Mouse (Mus musculus): ENCODE data around the gene Cnst.

Cnst gene

DNA sequence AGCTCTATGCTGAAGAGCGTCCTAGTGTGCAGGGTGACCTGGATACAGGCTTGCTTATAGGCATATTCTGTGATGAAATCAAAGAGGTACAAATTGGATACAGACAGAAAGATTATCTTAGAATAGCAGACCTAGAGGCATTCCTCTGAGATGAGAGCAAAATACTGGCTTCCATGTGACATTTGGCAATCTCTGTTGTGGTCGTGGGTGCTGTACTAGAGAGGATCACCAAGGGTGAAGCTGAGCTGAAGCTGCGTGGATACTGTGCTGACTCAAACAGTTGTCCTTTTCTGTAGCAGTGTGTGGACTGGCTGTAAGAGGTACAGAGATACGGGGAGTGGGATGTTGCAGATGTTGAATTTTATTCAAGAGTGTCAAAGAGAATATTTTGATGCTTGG lies 7.8 kb downstream of the Cnst start:
- DNase-seq: no peak

DNA sequence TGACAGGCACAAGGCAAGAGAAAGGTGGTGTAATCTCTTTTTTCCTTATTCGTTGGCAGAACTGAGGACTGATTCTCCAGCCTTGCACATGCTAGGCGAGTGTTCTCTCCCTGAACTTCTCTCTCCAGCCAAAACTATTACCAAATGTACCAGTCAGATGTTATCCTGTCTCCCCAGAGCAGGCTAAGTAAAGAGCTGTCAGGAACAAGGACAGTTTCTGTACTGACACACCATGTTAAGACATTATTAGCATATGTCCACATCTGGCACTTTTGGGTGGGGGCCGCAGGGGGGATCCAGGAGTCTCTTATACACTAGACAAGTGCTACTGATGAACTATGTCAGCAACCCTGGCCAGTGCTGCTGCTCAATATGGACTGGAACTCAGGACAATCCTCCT lies 10.8 kb downstream of the Cnst start:
- no peak for DNase-seq

DNA sequence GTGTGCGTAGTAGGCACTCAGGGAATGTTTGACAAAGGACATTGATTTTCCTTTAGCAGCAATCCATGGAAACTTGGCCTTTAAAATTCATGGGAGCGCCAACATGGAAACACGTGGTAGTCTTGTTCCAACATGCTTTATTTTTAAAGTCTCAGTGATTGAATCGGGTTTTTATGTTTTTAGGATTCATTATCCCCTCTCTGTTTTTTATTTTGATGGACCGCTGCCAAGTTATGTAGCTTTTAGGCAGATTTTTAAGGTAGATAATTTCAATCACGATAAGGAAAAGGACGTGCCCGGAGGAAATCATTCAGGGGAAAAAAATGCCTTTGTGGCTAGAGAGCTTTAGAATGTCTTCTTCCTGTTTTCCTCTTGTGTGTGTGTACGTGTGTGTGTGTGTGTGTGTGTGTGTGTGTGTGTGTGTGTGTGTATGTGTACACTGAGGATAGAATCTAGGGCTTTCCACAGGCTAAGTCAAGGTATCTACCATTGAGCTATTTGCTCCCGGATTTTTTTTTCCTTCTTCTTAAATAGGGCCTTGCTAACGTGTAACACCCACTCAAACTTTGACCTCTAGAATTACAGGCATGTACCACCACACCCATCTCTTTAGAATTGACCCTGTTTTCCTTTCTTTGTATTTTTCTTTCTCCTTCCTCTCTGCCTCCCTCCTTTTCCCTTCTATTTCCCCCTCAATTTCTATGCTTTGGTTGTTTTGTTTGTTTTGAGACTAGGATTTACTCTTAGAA lies 13.4 kb downstream of the Cnst start:
- DNase-seq: peak; percentile 23 to 42

DNA sequence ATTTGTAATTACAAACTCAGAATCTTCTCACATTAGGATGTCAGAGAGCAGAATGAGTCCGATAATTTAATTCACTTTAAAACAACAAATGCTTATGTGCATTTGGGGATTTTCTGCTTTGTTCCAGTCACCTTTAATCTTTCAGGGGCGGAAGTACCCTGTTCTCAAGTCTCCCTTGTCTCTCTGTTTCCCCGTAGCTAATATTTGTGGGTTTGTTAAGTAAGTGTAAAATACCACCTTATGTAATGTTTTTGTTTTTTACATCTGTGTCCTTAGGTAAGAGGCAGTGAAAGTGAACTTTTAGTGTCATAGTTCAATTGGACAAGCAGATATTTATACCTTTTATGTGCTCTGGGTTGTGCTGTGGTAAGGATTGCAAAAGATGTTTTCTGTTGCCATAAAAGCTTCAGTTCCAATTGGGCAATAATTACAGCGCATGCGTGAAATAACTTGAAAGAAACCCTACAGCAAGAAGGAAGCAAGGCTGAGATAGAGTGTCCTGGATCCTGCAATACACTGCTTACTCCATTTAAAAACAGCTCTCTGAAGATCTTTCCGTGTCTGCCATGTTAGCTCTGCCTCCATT lies 14.8 kb downstream of the Cnst start:
- no peak for DNase-seq

DNA sequence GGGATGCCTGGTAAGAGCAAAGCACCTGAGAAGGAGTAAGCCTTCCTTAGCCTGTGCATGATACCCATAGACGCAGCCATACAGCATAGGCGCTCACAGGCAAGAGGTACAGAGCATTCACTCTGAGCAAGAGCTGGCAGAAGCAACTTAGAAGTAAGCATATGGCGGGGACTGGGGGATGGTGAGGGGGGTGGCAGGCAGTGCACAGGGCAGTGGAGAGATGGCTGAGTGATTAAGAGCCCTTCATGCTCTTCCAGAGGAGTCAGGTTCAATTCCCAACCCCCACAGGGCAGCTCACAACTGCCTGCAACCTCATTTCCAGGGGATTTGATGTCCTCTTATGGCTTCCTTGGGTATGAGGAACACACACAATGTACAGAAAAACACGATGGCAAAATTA lies 17.0 kb downstream of the Cnst start:
- no peak for DNase-seq

DNA sequence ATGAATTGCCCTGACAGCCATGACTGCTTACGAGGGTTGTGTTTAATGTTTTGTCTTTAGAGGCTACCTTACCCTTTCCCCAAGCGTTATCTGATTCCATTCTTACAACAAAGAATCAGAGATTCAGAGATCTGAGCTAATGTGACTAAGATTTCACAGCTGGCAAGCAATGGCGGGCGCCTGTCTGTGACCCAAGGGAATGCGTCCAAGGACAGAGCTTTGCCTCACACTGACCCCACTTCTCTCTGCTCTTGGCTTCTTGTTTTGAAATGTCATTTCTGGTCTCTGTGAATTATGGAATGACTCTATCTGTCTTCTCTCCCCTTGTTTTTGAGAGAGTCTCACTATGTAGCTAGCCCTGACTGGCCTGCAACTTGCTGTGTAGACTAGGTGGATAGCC lies 17.8 kb downstream of the Cnst start:
- DNase-seq: peak in 1 of 2 experiments; percentile 25

DNA sequence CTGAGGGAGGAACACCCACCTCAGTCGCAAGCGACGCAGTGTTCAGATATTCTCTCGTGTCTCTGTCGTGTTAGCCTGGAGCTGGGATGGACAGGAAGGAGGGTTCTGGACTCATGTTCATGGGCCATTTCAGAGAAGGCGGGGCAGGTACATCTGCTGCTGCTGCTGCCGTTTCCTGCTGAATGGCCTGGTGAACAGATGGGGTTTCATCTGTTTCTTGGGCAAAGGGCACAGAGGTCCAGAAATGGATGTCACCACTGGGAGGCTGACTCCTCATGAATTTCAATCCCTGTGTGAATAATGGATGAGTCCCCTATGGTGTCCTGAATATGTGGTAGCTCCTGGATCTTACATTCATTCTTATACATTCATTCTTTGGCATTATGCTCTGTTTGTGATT lies 21.4 kb downstream of the Cnst start:
- no peak for DNase-seq

DNA sequence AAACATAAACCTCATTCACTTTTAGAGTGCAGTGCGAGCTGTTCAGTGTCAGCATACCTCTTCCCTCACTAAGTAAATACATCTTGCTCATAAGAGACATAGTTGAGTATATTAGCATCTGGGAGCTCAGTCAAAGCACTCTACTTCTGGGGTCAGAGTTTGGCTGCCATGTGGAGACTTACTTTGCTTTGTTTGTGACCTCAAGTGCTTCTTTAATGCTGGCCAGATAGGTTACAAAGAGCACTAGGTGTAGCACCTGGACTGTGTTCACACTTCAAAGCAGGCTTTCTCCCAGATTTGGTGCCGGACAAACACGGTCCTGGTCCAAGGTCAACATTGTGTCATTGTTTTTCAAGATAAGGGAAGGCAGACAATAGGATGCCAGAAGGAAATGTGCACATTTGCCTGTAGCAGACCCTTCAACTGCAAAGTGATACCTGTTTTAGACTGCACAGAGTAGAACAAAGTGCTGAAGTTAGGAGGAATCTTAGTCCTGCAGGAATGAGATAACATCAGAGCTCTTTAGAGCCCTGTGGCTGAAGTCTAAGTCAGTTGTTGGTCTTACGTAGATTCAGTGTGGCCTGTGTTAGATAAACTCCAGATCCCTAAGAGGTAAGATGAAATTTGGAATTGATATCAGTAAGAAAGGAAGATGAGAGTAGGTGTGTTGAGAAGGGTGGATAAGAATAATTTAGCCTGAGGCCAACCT lies 22.7 kb downstream of the Cnst start:
- DNase-seq: no peak

DNA sequence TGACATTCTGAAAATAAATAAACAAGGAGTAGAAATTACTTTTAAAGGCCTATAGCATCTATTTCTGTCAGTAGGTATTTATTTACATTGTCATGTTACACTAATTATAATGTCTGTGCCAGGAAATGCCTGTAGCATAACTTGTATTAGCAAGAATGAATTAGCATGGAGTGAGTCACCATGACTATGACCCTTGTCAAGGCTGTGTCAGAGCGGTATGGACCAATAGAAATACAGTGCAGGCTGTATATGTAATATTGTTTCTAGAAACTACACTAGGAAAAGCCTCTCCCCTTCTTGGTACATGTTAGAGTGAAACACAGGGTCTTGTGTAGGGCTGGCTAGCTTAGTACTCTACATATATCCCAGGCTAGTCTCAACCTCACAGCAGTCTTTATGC lies 24.3 kb downstream of the Cnst start:
- DNase-seq: no peak

DNA sequence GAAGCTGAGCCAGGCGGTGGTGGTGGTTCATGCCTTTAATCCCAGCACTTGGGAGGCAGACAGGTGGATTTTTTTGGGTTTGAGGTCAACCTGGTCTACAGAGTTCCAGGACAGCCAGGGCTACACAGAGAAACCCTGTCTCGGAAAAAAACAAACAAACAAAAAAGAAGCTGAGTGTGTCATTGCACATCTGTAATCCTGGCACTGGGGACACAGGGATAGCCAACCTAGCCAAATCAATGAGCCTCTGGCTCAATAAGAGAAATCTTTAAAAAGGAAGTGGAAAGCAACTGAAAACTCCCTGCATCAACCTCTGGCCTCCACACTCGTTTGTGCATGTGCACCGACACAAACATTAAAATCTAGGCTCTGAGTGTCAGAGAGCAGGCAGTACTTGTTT lies 25.5 kb downstream of the Cnst start:
- no peak for DNase-seq

DNA sequence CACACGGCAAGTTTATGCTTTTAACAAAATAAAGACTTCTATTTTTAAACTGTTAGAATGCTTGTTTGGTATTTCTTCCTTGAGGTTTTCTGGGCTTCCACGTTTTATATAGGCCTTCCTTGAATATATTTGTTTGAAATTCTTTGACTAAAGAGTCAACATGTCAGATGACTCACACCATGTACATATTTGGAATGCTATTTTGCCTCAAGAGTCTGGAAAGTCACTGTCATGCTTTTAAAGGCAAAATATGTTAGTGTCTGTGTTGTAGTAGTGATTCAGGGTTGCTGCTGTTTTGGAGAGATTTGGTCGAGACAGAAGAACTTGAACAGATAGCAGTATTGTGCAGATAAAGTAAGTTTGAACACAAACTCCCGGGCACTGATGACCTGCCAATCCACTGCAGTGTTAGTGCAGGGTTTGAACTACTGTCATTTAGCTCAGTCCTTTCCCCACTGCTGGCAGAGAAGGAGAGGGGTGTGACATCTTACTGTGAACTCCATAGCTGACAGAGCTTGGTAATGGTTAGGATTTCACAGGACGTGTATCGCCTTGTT lies 27.6 kb downstream of the Cnst start:
- DNase-seq: no peak

DNA sequence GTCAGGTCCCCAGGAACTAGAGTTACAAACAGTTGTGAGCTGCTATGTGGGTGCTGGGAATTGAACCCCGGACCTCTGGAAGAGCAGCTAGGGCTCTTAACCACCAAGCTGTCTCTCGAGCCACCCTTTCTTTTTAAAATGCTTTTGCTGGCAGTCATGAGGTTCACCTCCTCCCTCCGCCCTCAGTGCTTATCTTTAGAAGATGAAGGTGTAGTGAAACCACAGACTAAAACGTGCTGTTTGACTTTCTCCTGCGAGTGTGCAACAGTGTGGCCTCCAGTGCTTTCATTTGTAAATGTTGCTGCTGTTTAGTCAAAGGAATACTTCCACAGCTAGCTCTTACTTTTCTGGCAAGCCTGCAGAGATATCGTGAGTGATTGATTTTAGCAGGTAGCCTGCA lies 32.5 kb downstream of the Cnst start:
- no peak for DNase-seq

DNA sequence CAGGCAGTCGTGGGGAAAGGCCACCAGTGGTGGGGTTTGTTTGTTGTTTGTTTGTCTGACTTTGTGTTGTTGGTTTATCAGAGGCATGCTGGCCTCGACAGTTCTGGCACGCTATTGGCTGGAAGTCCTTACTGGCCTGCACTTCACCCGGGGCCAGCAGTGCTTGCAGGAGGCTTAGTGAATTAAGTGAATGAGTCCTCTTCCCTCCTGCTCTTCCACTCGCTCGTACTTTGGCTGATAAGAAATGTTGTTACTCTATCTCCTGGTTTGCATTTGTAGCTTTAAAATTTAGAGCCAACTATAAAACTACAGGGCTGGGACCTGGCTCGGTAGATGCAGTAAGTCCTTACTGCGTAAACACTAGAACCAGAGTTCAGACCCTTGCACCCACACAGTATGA lies 34.0 kb downstream of the Cnst start:
- DNase-seq: no peak

DNA sequence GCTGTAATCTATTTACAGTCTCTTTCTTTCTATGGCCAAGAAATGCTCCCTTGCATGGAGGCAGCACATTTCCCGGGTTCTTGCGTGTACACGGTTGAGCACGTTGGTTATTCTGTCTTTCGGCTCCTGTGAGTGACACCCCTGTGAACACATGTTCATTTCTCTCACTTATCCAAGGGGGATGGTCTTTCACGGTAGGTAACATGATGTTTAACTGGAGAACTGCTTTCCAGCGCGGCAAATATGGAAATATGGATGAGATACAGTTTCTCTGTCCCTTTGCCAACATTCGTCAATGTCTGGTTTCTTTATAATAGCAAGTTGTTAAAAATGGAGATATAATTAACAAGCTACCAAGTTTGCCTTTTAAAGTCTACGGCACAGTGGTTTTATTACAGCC lies 35.3 kb downstream of the Cnst start:
- DNase-seq: no peak

DNA sequence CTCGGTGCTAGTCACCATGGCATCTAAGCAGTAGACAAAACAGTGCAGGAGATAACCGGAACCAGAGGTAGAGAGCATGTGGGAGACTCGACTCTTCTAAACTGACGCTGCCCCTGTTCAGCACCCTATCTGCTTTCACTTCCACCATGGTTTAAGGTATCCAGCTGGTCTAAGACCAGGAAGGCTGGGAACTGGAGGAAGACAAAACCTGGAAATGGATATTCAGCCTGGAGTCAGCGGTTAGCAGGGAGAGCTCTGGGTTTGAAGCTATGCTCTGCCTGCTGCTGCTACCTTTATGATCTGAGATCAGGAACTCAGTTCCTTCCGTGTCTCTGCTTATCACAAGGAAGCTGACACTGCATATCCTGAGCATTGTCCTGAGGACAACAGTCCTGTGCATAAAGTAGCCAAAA lies 35.9 kb downstream of the Cnst start:
- DNase-seq: peak in 1 of 2 experiments; percentile 36

DNA sequence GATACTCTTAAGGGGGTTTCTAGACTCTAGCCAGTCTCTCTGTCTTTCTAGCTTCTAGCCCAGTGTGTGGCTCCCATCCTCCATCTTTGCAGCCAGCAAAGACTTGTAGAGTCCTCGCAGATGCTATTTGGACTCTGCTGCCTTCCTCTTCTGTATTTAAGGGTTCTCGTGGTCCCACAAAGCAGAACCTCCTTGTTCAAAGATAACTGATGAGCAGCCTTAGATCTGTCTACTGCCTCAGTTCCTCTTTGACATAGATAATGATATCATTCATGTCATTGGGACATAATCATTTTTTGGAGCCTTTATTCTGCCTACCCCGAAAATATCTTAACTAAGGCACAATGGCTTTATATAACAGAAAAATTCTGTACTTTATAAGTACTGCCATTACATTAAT lies 36.9 kb downstream of the Cnst start:
- DNase-seq: no peak

DNA sequence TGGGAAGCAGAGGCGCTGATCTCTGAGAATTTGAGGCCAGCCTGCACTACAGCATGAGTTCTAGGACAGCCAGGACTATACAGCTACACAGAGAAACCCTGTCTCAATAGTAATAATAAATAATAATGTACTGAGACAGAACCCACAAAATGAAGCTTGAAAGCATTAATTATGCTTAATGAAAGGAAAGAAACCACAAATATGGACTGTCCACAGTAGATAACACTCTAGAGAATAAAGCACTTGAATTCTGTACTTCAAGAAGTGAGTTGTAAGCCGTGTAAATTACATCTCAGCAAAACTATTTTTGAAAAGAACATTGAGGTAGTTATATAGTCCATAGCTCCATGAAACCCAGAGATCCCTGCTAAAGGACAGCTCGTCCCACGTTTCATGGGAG lies 38.0 kb downstream of the Cnst start:
- DNase-seq: no peak

DNA sequence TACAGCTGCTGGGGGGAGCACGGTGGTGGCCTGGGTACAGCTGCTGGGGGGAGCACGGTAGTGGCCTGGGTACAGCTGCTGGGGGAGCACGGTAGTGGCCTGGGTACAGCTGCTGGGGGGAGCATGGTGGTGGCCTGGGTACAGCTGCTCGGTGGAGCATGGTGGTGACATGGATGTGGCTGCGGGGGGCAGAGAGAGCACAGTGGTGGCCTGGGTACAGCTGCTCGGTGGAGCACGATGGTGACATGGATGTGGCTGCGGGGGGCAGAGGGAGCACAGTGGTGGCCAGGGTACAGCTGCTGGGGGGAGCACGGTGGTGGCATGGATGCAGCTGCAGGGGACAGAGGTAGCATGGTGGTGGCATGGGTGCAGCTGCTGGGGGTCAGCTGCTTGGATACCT lies 39.5 kb downstream of the Cnst start:
- no peak for DNase-seq

DNA sequence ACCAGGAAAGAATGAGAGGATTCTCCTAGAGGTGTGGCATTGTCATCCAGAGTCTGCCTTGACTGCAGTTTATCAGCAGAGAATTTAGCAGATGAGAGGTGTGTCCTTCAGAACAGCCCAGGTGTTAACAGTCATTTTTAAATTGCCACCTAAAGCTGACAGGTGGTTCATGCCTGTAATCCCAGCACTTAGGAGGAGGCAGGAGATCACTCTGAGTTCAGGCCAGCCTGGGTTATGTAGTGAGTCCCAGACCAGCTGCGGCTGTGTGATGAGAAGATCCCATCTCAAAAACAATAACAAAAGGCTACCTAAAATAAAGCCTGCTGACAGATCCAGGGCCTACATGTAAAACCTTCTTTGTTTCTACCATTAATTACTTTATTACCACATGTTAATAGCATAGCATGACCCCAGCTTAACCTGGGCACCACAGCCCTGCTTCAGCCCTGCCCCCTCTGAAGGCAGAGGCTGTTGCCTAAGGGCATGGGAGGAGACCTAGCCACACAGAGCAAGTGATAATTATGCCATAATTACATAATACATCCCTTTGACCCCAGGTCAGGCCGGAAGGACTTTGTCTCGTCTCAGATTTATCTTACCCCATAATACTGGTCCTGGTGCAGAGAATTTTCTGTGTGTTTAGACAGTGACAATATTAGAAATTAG lies 40.4 kb downstream of the Cnst start:
- peak; percentile 39 to 40 for DNase-seq

DNA sequence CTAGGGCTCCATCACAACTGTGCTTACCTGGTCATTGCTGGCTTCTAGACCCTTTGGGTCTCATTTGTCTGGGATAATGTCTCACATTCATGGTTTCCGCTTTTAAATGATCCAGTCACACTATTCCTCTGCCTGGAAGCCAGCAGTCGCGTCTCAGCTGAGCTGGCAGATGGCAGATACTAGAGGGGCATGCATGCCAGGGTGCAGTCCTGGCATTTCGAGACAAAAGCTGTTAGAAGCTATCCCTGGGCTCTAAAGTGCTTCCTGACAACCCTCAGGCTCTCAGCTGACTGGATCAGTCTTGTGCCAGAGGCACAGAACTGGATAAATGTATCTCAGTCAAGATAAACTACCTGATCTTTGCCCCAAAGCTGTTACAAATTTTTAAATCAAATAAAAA lies 42.1 kb downstream of the Cnst start:
- no peak for DNase-seq

DNA sequence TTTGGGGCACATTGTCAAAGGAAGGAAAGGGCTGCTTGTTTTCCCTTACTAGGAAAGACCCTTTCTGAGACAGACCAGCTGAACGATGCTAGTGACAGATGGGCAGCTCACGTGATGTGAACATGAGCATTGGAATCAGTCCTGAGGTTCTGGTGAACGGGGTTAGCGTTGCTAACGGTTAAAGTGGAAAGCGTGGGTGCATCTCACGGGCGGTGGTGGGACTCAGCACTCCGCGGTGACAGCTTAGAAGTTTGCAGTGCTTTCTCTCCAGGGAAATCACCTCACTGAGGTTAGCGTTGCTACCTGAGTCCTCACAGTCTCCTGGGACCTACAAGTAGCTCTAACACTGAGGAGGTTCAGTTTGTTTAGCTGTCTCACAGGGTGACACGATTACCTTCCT lies 45.5 kb downstream of the Cnst start:
- no peak for DNase-seq

DNA sequence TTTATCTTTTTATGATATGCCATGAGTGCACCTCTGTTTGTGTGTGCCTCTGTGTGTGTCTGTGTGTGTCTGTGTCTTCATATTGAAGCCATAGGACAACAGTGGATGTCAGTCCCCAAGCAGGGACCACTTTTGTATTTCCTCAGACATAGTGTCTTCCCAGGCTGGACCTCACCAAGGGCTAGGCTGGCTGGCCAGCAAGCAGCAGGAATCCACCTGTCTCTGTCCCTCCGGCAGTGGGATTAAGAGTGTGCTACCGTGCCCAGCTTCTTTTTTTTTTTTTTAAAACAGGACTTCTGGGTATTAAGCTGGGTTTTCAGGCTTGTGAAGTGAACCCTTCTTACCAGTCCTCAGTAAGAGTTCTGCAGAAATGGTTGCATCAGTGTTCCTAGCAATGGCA lies 46.0 kb downstream of the Cnst start:
- DNase-seq: no peak

DNA sequence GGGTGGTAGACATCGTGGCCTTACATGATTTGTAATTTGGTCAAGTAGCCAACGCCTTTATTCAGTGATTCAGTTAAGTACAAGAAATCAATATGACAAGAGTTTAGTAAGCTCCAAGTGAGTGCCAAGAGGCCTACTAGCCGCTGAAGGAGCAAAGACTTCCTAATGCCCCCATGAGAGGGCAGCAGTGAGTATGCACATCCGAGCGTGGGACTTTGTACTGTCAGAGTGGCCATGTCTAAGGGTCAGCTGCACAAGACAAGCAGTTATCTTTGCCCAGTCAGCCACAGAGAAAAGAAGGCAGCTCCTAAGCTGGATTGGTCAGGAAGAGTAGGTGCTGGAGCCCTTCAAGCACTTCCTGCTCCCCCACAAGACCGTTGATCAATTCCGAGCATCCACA lies 46.8 kb downstream of the Cnst start:
- peak; percentile 41 to 71 for DNase-seq

DNA sequence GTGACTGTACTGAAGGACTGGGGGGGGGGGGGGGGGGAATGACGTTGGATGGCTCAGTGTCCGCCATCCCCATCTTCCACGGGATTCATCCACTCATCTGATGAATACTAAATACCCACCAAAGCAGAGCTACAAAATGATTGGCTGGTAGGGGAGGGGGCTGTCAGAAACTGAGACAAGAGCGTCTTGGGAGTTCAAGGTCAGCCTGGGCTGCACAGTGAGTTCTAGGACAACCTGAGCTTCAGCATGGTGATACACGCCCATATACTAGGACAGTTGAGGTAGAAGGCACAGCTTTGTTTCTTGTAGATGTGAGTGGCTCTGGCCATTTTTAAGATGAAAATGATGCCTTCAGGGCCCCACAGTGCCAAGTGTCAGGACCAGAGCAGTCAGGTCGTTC lies 52.2 kb downstream of the Cnst start:
- DNase-seq: no peak
